Mouse (Mus musculus) brown adipose tissue, adult 24 weeks (tissue): ENCODE results near the gene Tlk2. TPM values are rescaled to one million over a fixed set of nuclear protein-coding genes. Genes with fewer than 3 reads are reported as not detected.

ENCODE experiments used
- polyA plus RNA-seq: library from polyadenylated mRNA; stranded (reverse); fragments of >200 nt; gene quantifications from 2 replicates; pipeline ENCODE4 v1.2.4, GENCODE M21; 2012; ENCODE audit not compliant: missing spikeins, insufficient read depth, insufficient read length

Gene Tlk2
- polyA plus RNA-seq, 1 experiment = 34.0 TPM

Other genes with a start within 250 kb of the Tlk2 start
- gene Efcab3, start 115.2 kb upstream of the Tlk2 start, polyA plus RNA-seq = not detected in 2 replicates
- gene Mettl2, start 52.4 kb upstream of the Tlk2 start, polyA plus RNA-seq = 7.5 and 13.6 TPM in 2 replicates
- not detected in 2 replicates for gene Gm10842, start 31.9 kb upstream of the Tlk2 start, polyA plus RNA-seq
- gene Mrc2, start 113.8 kb downstream of the Tlk2 start, polyA plus RNA-seq = 2.6 and 3.7 TPM in 2 replicates